Mouse (Mus musculus) monocyte, adult 5-6 weeks (primary cell): ENCODE results near the gene Nell1. TPM values are rescaled to one million over a fixed set of nuclear protein-coding genes. Genes with fewer than 3 reads are reported as not detected.

Source experiments
- ATAC-seq: fragments of 153-309, 156-312 bp; replicated peaks from 2 replicates; pipeline ENCODE4 v1.8.0; 2017; ENCODE audit warnings: mild to moderate bottlenecking; ENCODE audit not compliant: low TSS enrichment, insufficient number of reproducible peaks, severe bottlenecking, poor library complexity, low FRiP score
- total RNA-seq: library from RNA; stranded (forward); fragments of 200-1000, 200-491, 200-594 nt; gene quantifications from 3 replicates; pipeline ENCODE4 v1.2.3, GENCODE M21; 2017

Gene Nell1
- total RNA-seq, 1 experiment from 2014 or later, result not detected

- no peak for ATAC-seq
These were observed 60.8 kb downstream of the Nell1 start for GRCm38 (mm10) chr7:50035187-50036153.

- ATAC-seq, result no peak
These were observed 66.4 kb downstream of the Nell1 start for GRCm38 (mm10) chr7:50041112-50041511.

DNA sequence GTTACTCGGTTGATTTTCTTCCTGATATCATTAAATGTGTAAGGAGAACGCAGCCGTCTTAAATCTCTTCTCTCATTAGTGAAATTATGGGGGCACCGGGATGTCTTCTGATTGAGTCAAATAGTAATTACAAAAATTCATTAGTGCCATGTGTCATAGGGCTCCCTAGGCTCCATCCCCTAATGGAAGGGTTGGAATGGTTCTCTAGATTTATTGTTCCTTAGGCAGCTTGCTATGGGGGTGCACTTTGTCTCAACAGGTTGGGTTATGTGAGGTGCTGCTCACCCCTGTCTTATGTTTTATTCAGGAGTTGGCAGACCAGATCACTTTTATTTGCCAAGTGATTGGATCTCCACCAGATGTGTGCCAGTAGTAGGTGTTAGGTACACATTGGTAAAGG, 75.5 kb downstream of the Nell1 start:
- ATAC-seq, result no peak

DNA sequence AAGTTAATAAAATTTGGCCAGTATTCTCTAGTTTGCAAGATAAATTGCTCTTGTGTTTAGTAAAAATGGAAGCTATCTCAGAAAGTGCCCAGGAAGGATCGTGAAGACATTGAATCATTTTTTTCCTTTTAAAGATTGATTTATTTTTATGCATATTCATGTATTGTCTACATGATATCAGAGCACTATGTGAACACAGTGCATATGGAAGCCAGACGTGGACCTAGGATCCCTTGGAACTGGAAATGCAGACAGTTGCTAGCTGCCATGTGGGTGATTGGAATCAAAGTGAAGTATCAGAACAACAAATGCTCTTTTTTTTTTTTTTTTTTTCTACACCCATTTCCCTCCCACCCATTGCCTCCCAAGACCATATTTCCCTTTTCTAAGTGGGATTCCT, 79.0 kb downstream of the Nell1 start:
- no peak for ATAC-seq

GRCm38 (mm10) chr7:50094461-50094860, 119.8 kb downstream of the Nell1 start:
- no peak for ATAC-seq

DNA sequence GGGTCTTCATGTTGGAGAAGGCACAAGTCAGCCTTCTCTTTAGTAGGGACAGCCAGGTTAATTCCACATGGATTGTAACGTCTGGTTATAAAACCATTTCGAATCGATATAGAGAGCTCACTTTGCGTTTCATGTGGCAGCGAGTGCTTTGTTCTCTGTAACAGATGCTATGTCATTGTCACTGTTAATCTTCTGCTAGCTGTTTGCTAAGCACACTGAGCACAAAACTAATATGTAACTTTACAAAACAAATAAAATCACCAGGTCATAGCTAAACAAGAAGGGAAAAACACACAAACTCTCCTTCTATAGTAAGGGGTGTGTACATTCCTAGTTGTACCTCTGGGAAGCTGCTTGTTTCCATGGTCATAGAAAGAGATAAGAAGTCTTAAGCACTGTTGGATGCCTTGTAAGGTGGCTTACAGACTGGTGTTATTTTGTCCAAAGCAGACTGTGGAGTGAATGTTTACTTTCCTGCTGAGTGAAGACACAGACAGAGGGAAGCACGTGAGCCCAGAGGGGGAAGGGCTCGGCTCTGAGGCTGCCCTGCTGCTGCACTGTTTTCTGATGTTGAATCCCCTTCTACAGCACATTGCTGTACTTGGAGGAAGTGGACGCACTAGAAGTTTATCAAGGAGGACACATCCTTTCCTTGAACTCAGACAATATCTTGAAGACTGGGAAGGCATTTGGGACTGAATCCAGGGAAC, 131.1 kb downstream of the Nell1 start:
- no peak for ATAC-seq

DNA sequence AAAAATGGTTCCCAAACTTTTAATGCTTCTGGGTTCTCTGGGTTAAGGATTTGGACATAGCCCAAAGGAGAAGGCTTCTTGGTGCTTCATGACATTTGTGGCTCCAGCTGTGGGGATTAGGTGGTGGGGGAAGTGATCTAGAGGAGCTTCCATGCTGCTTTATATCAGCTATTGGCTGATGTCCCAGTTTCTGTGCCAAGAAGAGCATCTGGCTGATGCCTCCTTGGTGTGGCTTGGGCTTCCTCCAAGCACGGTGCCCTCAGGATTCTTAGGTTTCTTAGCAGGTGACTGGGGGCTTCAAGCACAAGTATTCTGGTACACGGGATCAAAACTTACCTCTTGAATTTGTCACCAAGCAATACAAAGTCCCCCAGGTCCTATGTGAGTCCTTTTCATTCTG, 132.6 kb downstream of the Nell1 start:
- ATAC-seq, result no peak

GRCm38 (mm10) chr7:50118348-50118747, 143.7 kb downstream of the Nell1 start:
- ATAC-seq, result no peak

GRCm38 (mm10) chr7:50137706-50138105, 163.0 kb downstream of the Nell1 start:
- no peak for ATAC-seq

DNA sequence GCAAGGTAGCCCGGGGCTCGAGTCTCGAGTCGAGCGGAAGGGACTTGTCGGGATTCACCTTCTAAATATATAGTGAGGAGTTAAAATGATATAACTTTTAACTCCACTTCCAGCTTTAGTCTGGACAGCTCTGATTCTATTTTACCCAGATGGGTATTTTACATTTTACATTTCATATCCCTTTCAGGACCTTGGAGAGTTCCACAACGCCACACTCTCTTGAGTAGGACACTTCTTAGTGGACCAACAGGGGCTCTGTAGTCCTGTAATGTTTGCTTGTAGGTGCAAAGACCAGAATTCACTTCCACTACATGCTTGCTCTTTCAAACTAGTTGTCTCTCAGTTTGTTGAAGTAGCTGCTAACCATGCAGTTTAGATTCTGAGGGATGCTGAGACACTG, 174.7 kb downstream of the Nell1 start:
- ATAC-seq, result no peak

- no peak for ATAC-seq
These were observed 176.2 kb downstream of the Nell1 start for GRCm38 (mm10) chr7:50150838-50151237.

- ATAC-seq, result no peak
These were observed 179.0 kb downstream of the Nell1 start for GRCm38 (mm10) chr7:50153618-50154017.

DNA sequence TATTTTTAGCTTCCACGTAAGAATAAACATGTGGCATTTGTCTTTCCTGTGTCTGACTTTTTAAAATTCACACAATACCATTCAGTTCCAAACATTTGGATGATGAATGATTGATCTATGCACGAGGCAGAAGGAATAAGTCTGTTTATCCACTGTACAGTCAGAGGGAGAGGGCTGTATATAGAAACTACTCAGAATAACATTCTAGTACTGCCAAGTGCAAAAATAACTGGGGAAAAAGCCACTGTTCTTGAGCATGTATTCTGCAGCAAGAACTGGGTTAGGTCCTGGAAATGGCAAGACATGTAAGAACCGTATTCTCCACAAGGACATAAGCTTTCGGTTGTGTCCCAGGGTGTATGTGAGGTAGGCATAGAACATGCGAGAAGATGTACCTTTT, 187.9 kb downstream of the Nell1 start:
- no peak for ATAC-seq

DNA sequence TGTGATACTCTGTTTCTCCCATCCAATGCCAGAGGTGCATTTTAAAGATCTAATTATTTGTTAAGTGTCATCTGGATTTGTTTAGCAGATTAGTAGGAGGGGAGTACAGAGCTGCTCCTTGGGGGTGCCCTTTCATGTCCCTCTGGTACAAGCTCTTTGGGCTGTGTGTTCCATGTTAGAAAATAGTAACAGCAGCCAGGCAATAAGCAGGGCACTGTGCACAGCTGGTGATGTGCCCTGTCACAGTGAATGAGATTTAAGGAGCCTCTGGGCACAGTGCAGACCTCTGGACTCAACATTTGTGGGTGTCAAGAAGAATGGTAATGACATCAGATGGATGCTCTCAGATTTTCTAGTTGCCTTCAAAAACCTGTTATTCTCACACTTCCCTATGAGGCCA, 194.1 kb downstream of the Nell1 start:
- ATAC-seq, result no peak

- no peak for ATAC-seq
These were observed 211.6 kb downstream of the Nell1 start for GRCm38 (mm10) chr7:50186306-50186705.

GRCm38 (mm10) chr7:50193955-50194354, 219.3 kb downstream of the Nell1 start:
- no peak for ATAC-seq

GRCm38 (mm10) chr7:50195080-50195611, 220.5 kb downstream of the Nell1 start:
- no peak for ATAC-seq

- no peak for ATAC-seq
These were observed 230.6 kb downstream of the Nell1 start for GRCm38 (mm10) chr7:50205268-50205667.

GRCm38 (mm10) chr7:50210678-50211251, 236.1 kb downstream of the Nell1 start:
- no peak for ATAC-seq
